In genomic region chr10:24298260-24299244, GRCm38 (mm10) we compare ENCODE assay signal across 9 mouse cellular contexts.
A peak's percentile ranks its signal among the peaks of the same experiment; 100 is the strongest.
DNase-seq lines count a peak whose midpoint lies in the region; ATAC-seq and TF ChIP-seq lines count a peak whose summit lies in the region.
"Had no signal": no experiment of that assay in that cellular context is flagged by ENCODE, and none has a peak within 500 bp of the region (broad histone marks: within the 10 kb centered on the region; RNA-seq: fewer than 3 reads in every experiment).

No protein-coding gene starts in this region.

- peak; percentile 14 for DNase-seq in G1E (ENCODE audit: low spot score)
- peak; percentile 27 for DNase-seq in adrenal gland, postnatal 25 days
- DNase-seq in embryonic facial prominence, embryonic 14.5 days (ENCODE audit: low spot score): peak; percentile 75
- DNase-seq in large intestine, adult 2 months (ENCODE audit: low read depth, low spot score): peak; percentile 7
- DNase-seq in ovary, postnatal 36 days (ENCODE audit: low spot score): peak; percentile 22
- DNase-seq: liver, embryonic 13.5 days had no signal

- TF ChIP-seq CTCF in G1E (IDR thresholded peaks at IDR 0.05; ENCODE audit: low read depth, low read length): peak; percentile 85

- no peaks in the 10 kb centered on the region for H3K9me3 ChIP-seq in G1E (replicated peaks)
- H3K9me3 ChIP-seq in embryonic facial prominence, embryonic 14.5 days (ENCODE audit: control insufficient read depth, low read length): no peaks in the 10 kb centered on the region
- no peaks in the 10 kb centered on the region; the same call in 1 of the 2 replicates for H3K9me3 ChIP-seq in lung, embryonic 16.5 days (ENCODE audit: control insufficient read depth, low read length)
- H3K9me3 ChIP-seq: liver, embryonic 13.5 days had no signal

- H3K4me2 ChIP-seq in embryonic facial prominence, embryonic 14.5 days (ENCODE audit: low read depth, low read length): no peak overlapping the region
- no peak overlapping the region for H3K4me2 ChIP-seq in lung, embryonic 16.5 days (ENCODE audit: low read depth, low read length)
- H3K4me2 ChIP-seq: liver, embryonic 13.5 days had no signal

- no peak overlapping the region for H3K4me3 ChIP-seq in G1E (ENCODE audit: low read depth, low read length)
- H3K4me3 ChIP-seq in embryonic facial prominence, embryonic 14.5 days (ENCODE audit: low read depth, low read length): no peak overlapping the region
- no peak overlapping the region for H3K4me3 ChIP-seq in lung, embryonic 16.5 days (ENCODE audit: low read length)
- H3K4me3 ChIP-seq: liver, embryonic 13.5 days had no signal

- H3K36me3 ChIP-seq in G1E (replicated peaks): no peaks in the 10 kb centered on the region
- no peaks in the 10 kb centered on the region for H3K36me3 ChIP-seq in embryonic facial prominence, embryonic 14.5 days (ENCODE audit: control insufficient read depth, insufficient read depth, low read length)
- H3K36me3 ChIP-seq in lung, embryonic 16.5 days (ENCODE audit: control insufficient read depth, insufficient read depth, low read length): no peaks in the 10 kb centered on the region
- H3K36me3 ChIP-seq: liver, embryonic 13.5 days had no signal

- no peak overlapping the region for H3K27ac ChIP-seq in embryonic facial prominence, embryonic 14.5 days (replicated peaks; ENCODE audit: low read depth, low read length)
- H3K27ac ChIP-seq in lung, embryonic 16.5 days (ENCODE audit: low read length): no peak overlapping the region
- H3K27ac ChIP-seq: liver, embryonic 13.5 days had no signal

- no peaks in the 10 kb centered on the region for H3K4me1 ChIP-seq in G1E (ENCODE audit: insufficient read depth, low read depth, low read length)
- no peaks in the 10 kb centered on the region; the same call in 1 of the 2 replicates for H3K4me1 ChIP-seq in embryonic facial prominence, embryonic 14.5 days (ENCODE audit: control insufficient read depth, insufficient read depth, low read length)
- H3K4me1 ChIP-seq in lung, embryonic 16.5 days (replicated peaks; ENCODE audit: control insufficient read depth, insufficient read depth, low read length): no peaks in the 10 kb centered on the region
- H3K4me1 ChIP-seq: liver, embryonic 13.5 days had no signal

- 43% methylated on average over 2 of the region's 2 CpGs for WGBS in embryonic facial prominence, embryonic 14.5 days
- WGBS in large intestine, adult 2 months: 45% methylated on average over 2 of the region's 2 CpGs
- WGBS in lung, embryonic 16.5 days: 45% methylated on average over 2 of the region's 2 CpGs

- no peaks in the 10 kb centered on the region for H3K27me3 ChIP-seq in G1E (ENCODE audit: insufficient read depth, low read length)
- no peaks in the 10 kb centered on the region for H3K27me3 ChIP-seq in embryonic facial prominence, embryonic 14.5 days (replicated peaks; ENCODE audit: control insufficient read depth, insufficient read depth, low read length)
- H3K27me3 ChIP-seq in lung, embryonic 16.5 days (ENCODE audit: control insufficient read depth, insufficient read depth, low read depth, low read length): no peaks in the 10 kb centered on the region
- H3K27me3 ChIP-seq: liver, embryonic 13.5 days had no signal

- no peak for ATAC-seq in G1E (ENCODE audit: extremely low read depth, insufficient number of reproducible peaks, low FRiP score, poor library complexity, severe bottlenecking)
- ATAC-seq in embryonic facial prominence, embryonic 14.5 days (ENCODE audit: low read depth): 0 out of 2 replicates have a peak, but pooled peaks have one; percentile 65
- peak; percentile 84 to 86; a peak in 3 of 4 replicates for ATAC-seq in hematopoietic stem cell, adult 5-6 weeks (replicated peaks in 1 of 2; ENCODE audit: insufficient read depth in 1 of 2, low FRiP score in 2 of 2, low TSS enrichment in 1 of 2, low read depth in 1 of 2, poor library complexity in 2 of 2, severe bottlenecking in 2 of 2)
- ATAC-seq in lung, embryonic 16.5 days (ENCODE audit: low read depth): peak; percentile 60; the same call in 1 of the 2 replicates
- ATAC-seq in erythroblast, adult 5-6 weeks (replicated peaks; ENCODE audit: low FRiP score, poor library complexity, severe bottlenecking): no peak; the same call in none of the 2 replicates

- 0 out of 2 replicates have a peak overlapping the region, but pooled peaks have one; percentile 14 for H3K9ac ChIP-seq in embryonic facial prominence, embryonic 14.5 days (ENCODE audit: low read depth, low read length)
- H3K9ac ChIP-seq in lung, embryonic 16.5 days (ENCODE audit: low read length): no peak overlapping the region
- H3K9ac ChIP-seq: liver, embryonic 13.5 days had no signal

Comparison
In these comparisons a context has a peak if more than half of its experiments do, and no peak if none do; other contexts are left out.
1. ATAC-seq: peak in embryonic facial prominence, embryonic 14.5 days (single experiment), hematopoietic stem cell, adult 5-6 weeks (2 of 2) and lung, embryonic 16.5 days (single experiment); none in G1E (single experiment) and erythroblast, adult 5-6 weeks (single experiment).
2. DNase-seq: peak in every context shown above with its lines; median percentile 75 in embryonic facial prominence, embryonic 14.5 days; 27 in adrenal gland, postnatal 25 days; 22 in ovary, postnatal 36 days; 14 in G1E; 7 in large intestine, adult 2 months.